Mouse (Mus musculus): ENCODE results near the gene Polrmt.
A peak's percentile ranks its signal among the peaks of the same experiment; 100 is the strongest.

The Polrmt gene

DNA sequence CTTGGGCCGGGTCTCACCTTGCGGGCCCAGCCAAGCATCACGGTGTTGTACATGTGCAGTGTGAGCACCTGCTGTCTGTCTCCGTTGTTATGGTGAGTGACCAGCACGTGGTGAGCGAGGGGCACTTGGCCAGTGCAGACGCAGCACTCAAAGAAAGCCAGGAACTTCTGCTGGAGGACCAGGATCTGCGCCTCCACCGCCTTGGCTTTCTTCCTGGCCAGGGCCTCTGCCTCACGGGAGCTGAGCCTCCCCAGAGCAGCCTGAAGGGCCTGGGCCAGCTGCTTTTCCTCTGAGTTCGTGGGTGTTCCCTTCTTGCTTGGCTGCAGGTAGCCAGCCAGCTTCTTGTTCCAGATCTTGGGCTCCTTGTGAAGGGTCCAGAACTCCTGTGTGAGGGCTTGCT, 3.2 kb downstream of the Polrmt start:
- no peak for DNase-seq (ENCODE audit: low read depth, low spot score)

DNA sequence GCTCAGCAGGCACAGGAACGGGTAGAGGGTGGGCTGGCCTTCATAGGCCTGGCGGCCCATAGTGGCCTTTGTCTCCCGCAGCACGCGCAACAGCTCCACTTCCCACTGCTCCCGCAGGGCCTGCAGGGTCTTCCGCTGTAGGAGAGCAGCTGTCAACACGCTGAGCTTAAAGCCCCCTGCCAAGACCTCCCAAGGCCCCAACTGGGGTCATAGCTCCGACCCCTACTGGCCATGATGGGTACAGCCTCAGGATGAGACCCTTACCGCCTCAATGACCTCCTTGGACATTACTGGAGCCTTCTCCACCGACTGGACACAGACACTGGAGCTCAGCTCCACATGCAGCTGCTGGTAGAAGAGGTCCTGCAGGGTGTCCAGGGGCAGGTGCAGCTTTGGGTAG, 5.5 kb downstream of the Polrmt start:
- DNase-seq (ENCODE audit: low read depth, low spot score), result no peak

DNA sequence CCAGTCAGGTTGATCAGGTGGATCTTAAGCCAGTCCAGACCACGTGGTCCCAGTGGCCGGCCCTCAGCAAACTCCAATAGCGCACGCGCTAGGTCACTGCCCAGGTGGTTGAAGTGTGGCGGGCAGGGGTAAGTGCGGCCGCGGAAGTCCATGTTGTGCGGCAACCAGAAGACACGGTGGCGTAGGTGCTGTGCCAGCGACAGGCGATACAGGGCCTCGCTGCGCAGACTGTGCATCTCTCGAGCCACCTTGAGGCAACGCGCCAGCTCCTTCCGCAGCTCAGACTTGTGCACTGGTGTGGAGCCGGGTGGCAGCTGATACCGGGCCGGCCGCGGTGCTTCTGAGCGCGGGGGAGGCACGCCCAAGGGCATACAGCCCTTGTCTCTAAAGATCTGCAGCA, 7.1 kb downstream of the Polrmt start:
- peak; percentile 75 for DNase-seq (ENCODE audit: low read depth, low spot score)

DNA sequence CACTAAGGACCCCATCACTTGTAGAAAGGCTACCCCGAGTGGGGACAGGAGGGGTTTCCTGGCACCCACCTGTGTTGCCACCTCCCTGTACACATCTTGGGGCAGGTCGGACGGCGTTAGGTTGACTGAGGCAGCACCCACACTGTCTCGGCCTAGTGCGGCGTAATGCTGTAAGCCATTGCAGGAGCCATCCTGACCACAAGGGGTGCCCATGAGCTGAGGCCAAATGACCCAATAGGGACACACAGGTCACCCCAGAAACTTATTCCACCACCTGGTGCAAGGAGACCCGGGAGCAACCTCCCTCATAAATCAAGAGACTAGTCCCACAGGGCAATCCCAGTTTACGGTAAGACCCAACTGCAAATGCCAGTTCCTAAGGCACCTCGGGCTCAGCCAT, 8.1 kb downstream of the Polrmt start:
- DNase-seq (ENCODE audit: low read depth, low spot score), result peak; percentile 26

DNA sequence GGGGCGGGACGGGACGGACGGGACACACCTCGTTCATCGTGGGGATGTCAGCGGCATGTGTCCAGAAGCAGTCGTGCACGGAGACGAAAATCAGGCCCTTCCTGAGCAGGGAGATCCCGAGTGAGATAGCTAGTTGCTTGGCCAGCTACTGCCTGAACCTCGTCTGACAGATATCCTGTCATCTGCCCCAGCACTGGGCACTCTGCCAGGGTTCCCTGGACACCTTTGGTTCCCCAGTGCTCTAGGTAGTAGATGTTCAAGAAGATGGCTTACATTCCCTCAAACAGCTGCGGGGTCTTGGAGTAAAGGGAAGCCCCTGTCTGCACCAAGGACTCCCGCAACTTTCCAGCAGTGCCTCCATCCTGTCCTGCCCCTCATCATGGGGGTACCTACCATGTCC, 9.7 kb downstream of the Polrmt start:
- peak; percentile 21 for DNase-seq (ENCODE audit: low read depth, low spot score)

DNA sequence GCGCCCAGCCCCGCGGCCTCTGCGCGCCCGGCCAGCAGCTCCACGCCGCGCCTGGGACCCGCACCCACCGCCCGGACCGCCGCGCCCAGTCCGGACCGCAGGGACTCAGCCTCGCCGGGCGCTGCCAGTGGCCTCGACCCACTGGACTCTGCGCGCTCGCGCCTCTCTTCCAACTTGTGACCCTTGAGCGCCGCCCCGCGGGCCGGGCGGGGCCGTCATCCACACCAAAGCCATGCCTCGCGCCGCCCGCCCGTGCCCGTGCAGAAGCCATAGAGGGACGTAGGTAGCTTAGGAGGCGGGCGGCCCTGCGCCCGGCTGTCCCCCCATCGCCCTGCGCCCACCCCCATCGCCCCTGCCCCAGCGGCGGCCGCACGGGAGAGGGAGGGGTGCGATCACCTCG, 11.0 kb downstream of the Polrmt start:
- peak; percentile 72 for DNase-seq (ENCODE audit: low read depth, low spot score)

DNA sequence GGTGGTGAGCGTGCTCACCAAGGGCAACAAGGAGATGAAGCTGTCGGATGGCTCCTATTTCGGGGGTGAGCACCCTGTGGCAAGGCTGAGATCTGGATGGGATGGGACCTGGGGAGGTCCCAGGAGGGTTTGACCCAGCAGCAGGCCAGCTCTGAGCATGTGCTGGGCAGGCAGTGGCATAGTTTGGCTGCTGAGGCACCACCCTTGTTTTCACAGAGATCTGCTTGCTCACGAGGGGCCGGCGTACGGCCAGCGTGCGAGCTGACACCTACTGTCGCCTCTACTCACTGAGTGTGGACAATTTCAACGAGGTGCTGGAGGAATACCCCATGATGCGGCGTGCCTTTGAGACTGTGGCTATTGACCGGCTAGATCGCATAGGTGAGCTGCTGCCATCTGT, 12.5 kb downstream of the Polrmt start:
- no peak for DNase-seq (ENCODE audit: low read depth, low spot score)

DNA sequence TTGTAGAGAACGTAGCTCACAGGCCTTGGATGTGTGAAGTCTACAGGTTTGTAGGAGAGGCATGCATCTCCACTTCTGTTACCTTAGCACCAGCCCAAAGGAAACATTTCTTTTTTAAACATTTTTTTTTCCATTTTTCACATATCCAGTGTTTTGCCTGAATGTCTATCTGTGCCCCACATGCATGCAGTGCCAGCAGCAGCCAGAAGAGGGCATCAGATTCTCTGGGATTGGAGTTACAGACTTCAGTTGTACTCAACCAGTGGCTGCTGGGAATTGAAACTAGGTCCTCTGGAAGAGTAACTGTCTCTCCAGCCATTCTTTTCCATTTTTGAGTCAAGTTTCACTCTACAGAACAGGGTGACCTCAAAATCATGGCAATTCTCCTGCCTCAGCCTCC, 13.9 kb downstream of the Polrmt start:
- DNase-seq (ENCODE audit: low read depth, low spot score), result peak; percentile 75

DNA sequence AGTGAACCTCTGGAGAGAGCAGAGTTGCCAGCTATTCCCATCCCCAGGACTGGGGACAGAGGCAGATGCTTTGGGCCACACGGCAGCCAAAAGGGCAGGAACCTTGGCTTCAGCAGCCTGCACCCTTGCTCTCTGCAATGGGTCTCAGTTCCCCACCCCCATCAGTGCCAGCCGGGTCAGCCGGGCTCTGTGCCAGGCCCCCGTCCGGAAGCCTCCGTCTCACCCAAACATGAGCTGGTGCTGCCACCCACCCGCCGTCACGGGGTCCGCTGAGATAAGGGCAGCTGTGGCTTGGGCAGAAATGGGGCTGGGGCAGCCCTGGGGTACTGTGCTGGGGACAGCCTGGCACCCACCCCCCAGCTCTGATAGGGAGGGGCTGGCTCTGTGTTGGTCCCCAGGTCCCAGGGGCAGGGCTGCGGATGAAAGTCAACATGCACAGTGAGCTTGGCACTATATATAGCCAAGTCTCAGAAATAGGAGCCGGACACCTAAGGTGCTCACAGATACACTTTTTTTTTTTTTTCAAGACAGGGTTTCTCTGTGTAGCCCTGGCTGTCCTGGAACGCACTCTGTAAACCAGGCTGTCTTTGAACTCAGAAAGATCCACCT, 16.9 kb downstream of the Polrmt start:
- DNase-seq (ENCODE audit: low read depth, low spot score), result no peak

DNA sequence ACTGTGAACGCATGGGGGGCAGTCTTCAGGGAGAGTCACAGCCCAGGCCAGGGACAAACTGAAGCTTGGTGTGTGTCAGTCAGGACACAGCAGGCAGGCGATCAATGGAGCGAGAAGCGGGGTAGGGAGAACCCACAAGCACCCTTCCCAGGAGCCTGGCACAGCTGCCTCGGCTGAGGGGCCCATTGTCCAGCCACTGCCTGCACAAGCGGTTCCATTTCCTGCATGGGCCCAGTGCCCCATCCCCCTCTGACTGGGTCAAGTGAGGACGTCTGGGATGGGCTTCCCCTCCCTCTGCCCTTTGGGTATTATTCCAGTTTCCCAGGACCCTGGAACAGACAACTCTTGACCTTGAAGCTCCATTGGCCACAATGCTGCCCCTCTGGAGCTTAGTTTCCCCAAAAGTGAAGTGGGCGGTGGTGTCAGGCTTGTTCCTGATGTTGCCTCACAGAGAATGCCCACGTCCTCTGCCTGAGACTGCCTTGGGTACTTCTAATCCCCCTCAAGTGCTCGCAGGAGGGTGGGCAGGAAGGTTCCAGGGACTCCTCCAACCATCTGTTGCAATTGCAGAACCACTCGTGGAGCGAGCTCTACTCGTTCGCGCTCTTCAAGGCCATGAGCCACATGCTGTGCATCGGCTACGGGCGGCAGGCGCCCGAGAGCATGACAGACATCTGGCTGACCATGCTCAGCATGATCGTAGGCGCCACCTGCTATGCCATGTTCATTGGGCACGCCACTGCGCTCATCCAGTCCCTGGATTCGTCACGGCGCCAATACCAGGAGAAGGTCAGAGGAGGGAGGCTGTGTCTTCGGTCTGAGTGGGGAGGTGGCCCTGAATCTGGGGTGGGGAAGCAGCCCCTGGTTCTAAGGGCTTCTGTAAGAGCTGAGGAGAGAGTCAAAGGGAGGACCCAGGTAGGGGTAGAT, 17.8 kb downstream of the Polrmt start:
- no peak for DNase-seq (ENCODE audit: low read depth, low spot score)

DNA sequence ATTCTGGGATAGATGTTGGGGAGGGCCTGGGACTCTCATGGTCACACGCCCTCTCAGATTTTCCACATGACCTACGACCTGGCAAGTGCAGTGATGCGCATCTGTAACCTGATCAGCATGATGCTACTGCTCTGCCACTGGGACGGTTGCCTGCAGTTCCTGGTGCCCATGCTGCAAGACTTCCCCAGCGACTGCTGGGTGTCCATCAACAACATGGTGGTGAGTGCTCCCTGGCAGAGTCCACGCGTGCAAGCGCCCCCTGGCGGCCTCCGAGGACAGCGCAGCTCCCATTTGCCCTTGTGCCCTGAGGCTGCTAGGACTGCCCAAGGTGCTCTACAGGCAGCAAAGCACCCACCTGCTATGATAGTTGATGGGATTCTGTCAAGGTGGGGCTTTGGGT, 20.3 kb downstream of the Polrmt start:
- DNase-seq (ENCODE audit: low read depth, low spot score), result peak; percentile 84

DNA sequence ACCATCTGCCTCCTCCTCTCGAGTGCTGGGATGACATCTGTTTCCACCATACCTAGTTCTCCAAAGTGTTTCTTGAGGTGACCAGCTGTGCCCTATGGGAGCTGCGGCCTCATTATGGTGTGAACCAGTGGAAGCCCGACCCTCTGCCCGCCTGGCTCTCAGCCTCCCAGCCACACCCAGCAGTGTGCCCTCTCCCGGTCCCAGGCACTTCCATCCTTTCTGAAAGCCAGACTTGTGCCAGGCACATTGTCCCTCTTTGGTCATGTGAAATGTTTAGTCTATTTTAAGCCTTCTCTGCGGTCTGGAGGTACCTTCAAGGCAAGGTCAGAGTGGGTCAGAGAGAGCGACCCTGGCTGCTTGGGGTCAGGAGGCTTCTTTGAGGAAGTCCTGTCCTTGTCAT, 22.7 kb downstream of the Polrmt start:
- no peak for DNase-seq (ENCODE audit: low read depth, low spot score)

DNA sequence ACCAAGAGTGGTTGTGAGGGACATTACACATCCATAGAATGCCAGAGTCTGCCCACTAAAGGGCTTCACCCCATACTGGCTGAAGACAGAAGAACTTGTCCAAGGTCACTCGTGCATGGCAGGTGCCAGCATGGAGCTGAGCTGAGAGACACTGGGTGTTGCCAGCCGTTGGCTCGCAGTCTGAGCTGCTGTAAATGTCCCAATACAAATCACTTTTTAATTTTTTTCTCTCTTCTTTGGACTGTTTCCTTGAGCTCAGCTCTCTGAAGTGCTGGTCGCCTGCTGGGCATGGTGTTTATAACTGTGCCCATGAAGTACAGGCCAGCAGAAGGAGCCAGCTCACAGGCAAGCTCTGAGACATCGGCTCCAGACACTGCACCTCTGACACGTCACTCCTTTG, 23.3 kb downstream of the Polrmt start:
- DNase-seq (ENCODE audit: low read depth, low spot score), result no peak

DNA sequence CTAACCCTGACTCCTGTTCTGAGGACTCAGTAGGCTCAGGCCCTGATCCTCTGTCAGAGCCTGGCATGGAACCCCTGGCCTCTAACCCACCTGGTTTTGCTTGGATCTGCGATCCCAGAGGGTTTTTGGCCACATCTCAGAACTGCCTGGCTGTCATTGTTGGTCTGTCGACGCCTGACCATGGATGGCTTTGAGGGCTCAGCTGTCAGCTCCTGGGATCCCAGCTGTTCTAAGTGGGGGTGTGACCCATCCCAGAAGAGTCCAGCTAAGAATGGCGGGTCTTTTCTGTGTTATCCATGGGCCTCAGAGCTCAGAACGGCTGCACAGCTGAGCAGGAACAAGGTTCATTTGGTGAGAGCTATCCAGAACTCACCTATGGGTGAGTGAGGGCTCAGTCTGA, 25.3 kb downstream of the Polrmt start:
- no peak for DNase-seq (ENCODE audit: low read depth, low spot score)

DNA sequence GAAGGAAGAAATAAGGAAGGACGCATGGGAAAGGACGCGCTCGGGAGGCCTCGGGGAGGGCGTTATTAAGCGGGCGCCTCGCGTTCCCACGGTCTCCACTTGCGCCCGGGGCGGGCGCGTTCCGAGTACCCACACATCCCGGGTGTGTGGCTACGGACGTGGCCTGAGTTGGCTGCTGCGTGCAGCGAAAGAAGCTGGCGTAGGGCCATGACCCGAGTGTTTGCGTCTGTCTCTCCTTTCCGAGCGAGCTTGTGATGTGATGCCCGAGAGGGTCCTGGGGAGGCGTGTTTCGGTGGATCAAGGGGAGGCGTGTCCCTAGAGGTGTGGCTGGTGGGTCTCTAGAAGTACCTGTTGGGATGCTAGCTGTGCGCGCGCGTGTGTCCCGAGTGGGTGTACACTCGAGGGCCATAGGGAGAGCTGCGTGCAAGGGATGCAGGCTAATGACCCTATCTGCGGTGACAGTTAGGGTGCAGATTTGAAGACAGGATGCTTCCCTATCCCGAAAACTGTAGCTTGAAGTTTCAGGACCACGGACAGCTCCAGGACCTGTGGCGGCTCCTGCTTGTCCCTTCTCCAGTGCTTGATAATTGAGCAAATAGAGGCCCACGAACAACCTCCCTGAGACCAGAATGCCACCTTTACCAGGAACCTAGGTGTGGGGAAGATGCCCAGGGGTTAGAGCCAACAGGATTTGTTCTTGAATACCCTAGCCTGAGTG, 28.6 kb downstream of the Polrmt start:
- DNase-seq (ENCODE audit: low read depth, low spot score), result peak; percentile 86

DNA sequence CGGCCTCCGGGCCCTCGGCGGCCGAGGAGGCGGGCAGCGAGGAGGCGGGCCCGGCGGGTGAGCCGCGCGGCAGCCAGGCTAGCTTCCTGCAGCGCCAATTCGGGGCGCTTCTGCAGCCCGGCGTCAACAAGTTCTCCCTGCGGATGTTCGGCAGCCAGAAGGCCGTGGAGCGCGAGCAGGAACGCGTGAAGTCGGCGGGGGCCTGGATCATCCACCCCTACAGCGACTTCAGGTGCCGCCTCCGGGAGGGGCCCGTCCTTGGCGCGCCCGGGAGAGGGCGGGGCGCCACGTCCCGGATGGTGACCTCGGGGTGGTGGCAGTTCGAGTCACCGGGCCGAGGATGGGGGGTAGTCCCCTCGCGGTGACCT, 29.4 kb downstream of the Polrmt start:
- peak; percentile 50 for DNase-seq (ENCODE audit: low read depth, low spot score)

DNA sequence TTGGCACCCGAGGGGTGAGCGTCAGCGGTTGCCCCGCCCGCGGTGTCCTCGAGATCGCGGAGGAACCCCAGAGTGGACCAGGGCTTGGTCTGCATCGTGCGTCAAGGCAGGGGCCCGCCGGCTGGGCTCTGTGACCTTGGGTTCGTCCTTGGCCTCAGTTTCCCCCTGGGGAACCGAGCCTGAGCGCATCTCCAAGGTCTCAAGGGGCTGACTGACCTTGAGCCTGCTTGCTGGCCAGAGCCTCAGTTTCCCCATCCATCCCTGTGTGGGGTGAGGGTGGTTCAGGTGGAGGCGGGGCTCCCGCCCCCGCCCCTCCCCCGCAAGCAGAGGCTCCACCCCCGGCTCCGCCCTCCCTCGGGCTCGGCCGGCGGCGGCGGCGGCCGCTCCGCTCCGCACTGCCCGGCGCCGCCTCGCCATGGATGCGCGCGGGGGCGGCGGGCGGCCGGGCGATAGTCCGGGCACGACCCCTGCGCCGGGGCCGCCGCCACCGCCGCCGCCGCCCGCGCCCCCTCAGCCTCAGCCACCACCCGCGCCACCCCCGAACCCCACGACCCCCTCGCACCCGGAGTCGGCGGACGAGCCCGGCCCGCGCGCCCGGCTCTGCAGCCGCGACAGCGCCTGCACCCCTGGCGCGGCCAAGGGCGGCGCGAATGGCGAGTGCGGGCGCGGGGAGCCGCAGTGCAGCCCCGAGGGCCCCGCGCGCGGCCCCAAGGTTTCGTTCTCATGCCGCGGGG, 30.0 kb downstream of the Polrmt start, which contains the start of gene Hcn2:
Gene Hcn2 (plus strand): TSS at position 381 of the 734 bp plus-strand sequence.
- DNase-seq (ENCODE audit: low read depth, low spot score), result no peak

DNA sequence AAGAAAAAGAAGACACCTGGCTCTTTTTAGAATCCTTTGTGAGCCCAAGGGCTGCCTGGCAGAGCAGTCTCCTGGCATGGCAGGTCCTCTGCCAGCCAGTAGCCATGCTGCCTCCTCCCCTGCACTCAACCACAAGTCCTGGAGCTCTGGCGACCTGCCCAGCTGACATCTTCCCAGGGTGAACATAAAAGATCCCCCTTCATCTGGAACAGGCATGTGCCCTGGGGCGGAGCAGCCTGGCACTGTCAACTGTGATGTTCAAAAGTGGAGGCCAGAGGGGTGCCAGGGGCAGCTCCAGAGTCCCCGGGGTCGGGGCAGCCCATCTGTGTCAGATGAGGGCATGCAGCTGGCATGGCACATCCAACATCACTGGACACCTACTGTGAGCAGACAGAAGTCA, 31.4 kb downstream of the Polrmt start:
- DNase-seq (ENCODE audit: low read depth, low spot score), result no peak

DNA sequence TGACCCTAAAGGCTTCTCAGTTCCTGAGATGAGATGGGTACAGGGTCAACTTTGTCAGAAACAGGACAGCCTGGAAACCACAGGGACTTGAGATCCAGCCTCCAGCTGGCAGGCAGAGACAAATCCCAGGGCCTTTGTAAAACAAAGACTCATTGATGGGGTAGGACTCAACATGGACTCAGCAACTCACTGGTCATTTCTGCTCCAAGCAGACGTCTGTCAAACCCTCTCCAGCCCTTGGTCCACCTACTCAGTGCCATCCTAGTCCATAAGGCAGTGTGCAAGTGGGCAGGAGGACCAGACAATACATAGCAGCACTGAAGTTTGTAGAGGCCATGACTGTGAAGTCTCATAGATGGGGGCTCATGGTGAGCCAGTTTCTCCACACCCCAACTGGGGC, 33.2 kb downstream of the Polrmt start:
- DNase-seq (ENCODE audit: low read depth, low spot score), result no peak

DNA sequence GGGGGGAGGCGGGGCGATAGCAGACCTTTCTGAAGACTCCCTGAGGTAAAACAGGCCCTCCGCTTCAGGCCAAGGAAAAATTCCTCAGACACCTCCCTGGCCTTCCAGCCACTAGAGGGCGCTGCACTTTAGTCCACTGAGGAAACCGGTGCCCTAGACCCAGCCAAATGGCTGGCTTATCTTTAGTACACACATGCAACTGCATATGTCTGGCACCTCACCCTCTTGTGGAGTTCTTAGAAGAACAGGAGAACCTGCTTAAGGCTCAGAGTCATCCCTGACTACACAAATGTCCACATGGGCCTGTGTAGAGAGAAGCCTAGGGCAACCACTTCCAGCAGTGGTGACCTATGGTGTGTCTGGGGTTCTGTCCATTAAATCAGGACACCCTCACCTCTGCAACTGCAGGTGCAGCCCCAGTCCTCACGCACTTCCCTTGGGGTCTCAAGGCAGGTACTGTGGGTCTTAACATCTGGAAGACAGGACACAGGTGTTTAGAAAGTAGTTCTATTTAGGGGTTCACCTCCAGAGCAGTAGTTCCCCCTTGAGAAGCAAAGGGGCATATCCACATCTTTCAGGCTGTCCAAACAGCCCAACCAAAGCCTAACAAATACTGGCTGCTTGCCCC, 33.8 kb downstream of the Polrmt start:
- peak; percentile 92 for DNase-seq (ENCODE audit: low read depth, low spot score)

DNA sequence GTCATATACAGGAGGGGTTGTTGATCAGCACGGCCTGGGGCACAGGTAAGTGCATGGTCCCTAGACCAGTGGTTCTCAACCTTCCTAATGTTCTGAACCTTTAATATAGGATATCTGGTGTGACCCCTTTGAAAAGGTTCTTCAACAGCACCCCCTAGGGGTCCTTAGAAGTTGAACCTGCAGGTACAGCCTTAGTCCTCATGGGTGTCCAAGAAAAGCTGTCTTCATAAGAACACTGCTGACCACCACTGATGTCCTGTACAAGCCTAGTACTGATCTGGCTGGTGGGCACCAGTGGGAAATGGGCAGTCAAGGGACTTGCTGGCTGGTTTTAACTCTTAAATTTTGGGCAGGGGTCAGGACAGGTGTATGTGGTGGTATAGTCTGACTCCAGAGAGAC, 34.4 kb downstream of the Polrmt start:
- peak; percentile 70 for DNase-seq (ENCODE audit: low read depth, low spot score)

Measured in ZHBTc4 (cell line).